Mouse (Mus musculus) embryonic facial prominence, embryonic 14.5 days (tissue): ENCODE data around the gene Sh2d5. TPM values are rescaled to one million over a fixed set of nuclear protein-coding genes. Genes with fewer than 3 reads are reported as not detected.

ENCODE experiments used
- ATAC-seq: fragments of 200-750 bp; cut with Nextera tagmentation; 2 replicates; pipeline ENCODE4 v1.8.0; 2017; ENCODE audit warnings: low read depth, moderate number of reproducible peaks, moderate TSS enrichment
- DNase-seq: peaks from one replicate; pipeline ENCODE4 v3.0.0-alpha.2; 2015; ENCODE audit warnings: low spot score
- H3K27ac ChIP-seq: fragments of 300-500 bp; sonication (generic); replicated peaks from 2 replicates; pipeline ENCODE4 v1.5.1; 2014; ENCODE audit warnings: low read depth, mild to moderate bottlenecking, low read length, moderate library complexity
- H3K27me3 ChIP-seq: fragments of 300-500 bp; sonication (generic); replicated peaks from 2 replicates; pipeline ENCODE4 v1.6.1; 2014; ENCODE audit warnings: low read length; ENCODE audit not compliant: control insufficient read depth, insufficient read depth
- H3K36me3 ChIP-seq: fragments of 300-500 bp; sonication (generic); 2 replicates; pipeline ENCODE4 v1.6.1; 2014; ENCODE audit warnings: low read length, mixed read lengths; ENCODE audit not compliant: control insufficient read depth, insufficient read depth
- H3K4me1 ChIP-seq: fragments of 300-500 bp; sonication (generic); 2 replicates; pipeline ENCODE4 v1.6.1; 2014; ENCODE audit warnings: antibody characterized with exemption, low read length; ENCODE audit not compliant: control insufficient read depth, insufficient read depth
- H3K4me2 ChIP-seq: fragments of 300-500 bp; sonication (generic); 2 replicates; pipeline ENCODE4 v1.6.1; 2014; ENCODE audit warnings: low read depth, mild to moderate bottlenecking, low read length, moderate library complexity, mixed read lengths
- H3K4me3 ChIP-seq: fragments of 300-500 bp; sonication (generic); 2 replicates; pipeline ENCODE4 v1.5.1; 2014; ENCODE audit warnings: low read depth, mild to moderate bottlenecking, low read length
- H3K9ac ChIP-seq: fragments of 300-500 bp; sonication (generic); 2 replicates; pipeline ENCODE4 v1.6.1; 2014; ENCODE audit warnings: low read depth, mild to moderate bottlenecking, low read length, moderate library complexity, mixed read lengths
- H3K9me3 ChIP-seq: fragments of 300-500 bp; sonication (generic); 2 replicates; pipeline ENCODE4 v1.6.1; 2016; ENCODE audit warnings: low read length; ENCODE audit not compliant: control insufficient read depth
- WGBS: fragments of 180-500 bp; shearing (Covaris S2); extraction: QIAGEN DNeasy Blood & Tissue Kit; methylation state at CpG from one replicate; pipeline ENCODE4 v1.1.7; 2014; 5-methylcytosine and 5-hydroxymethylcytosine counted together
- polyA plus RNA-seq: library from polyadenylated mRNA; unstranded; fragments of >200 nt; fragmentation: Nextera tagmentation; extraction: Ambion mirVana; gene quantifications from 2 replicates; pipeline ENCODE4 v1.2.1, GENCODE M21; 2014

Sh2d5 gene
- polyA plus RNA-seq, 1 experiment from 2014 or later = 0.35 TPM

- Histone ChIP-seq H3K4me1 (peaks cover 32% of the 10 kb centered on the region), H3K27me3 (peaks cover 31% of the 10 kb centered on the region), H3K36me3 (peaks cover 12% of the 10 kb centered on the region; the same call in 1 of the 2 replicates), H3K4me2 (peak overlapping the region; percentile 46), H3K9ac (no peak overlapping the region), H3K9me3 (no peaks in the 10 kb centered on the region), H3K27ac (no peak overlapping the region), H3K4me3 (peak overlapping the region; percentile 17)
- DNase-seq (peak; percentile 70), ATAC-seq (peak; percentile 24; the same call in 1 of the 2 replicates)
- WGBS = 1% methylated on average over 14 of the region's 14 CpGs
These were observed 1.6 kb downstream of the Sh2d5 start for GRCm38 (mm10) chr4:138251819-138252218.

DNA sequence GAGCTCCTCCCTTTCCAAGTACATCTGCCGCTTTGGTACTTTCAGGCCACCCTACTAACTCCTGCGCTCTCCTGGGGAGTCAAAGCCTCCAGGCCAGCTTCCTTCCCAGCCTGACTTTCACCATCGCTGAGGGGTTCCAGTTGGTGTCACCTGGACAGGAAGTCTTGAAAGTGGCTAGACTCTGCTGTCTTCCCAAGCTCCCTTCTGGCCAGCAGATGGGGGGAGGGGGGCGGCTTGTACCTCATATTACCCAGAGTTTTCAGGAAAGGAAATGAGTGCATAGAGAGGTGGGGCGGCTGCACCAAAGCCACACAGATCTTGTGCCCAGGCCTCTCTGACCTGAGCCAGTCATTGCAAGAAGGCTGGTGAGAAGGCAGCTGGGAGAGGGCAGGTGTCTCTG, 2.0 kb downstream of the Sh2d5 start:
- Histone ChIP-seq H3K27ac (no peak overlapping the region), H3K4me1 (peaks cover 32% of the 10 kb centered on the region), H3K36me3 (peaks cover 8% of the 10 kb centered on the region; the same call in 1 of the 2 replicates), H3K9me3 (no peaks in the 10 kb centered on the region), H3K4me3 (peak overlapping the region; percentile 17; the same call in 1 of the 2 replicates), H3K27me3 (peaks cover 31% of the 10 kb centered on the region), H3K9ac (no peak overlapping the region), H3K4me2 (peak overlapping the region; percentile 46)
- DNase-seq (no peak), ATAC-seq (no peak)
- 14% methylated on average over 5 of the region's 5 CpGs for WGBS

DNA sequence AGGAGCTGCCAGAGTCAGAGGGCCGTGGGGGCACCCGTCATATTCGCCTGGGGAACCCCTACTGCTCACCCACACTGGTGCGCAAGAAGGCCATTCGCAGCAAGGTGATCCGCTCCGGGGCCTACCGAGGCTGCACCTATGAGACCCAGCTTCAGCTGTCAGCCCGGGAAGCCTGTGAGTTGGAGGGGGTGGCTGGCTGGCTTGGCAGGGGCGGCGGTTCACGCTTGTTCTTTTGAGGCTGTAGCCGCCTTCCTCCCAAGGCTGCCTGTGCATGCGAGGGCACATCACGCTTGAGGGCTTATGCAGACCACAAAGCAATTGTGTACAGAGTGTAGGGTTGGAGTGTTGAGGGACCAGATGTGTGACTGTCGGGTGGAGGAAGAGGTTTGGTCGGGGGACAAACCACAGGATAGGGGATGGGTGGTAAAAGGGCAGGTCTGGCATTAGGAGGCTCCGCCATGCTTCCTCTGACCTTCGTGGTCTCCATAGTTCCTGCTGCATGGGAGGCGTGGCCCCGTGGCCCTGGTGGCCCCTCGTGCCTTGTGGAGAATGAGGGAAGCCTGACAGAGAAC, 7.0 kb downstream of the Sh2d5 start:
- no peak overlapping the region for H3K27ac ChIP-seq
- WGBS = 79% methylated on average over 22 of the region's 22 CpGs
- H3K36me3 ChIP-seq = no peaks in the 10 kb centered on the region
- H3K9ac ChIP-seq = no peak overlapping the region
- peaks cover 4% of the 10 kb centered on the region for H3K4me1 ChIP-seq
- DNase-seq (no peak), ATAC-seq (no peak)
- no peaks in the 10 kb centered on the region for H3K9me3 ChIP-seq
- H3K4me3 ChIP-seq = no peak overlapping the region
- no peak overlapping the region for H3K4me2 ChIP-seq
- H3K27me3 ChIP-seq = 0 out of 2 replicates have a peak, but pooled peaks cover 4% of the 10 kb centered on the region

- no peak for ATAC-seq
- Histone ChIP-seq H3K9ac (no peak overlapping the region), H3K4me1 (no peaks in the 10 kb centered on the region), H3K4me2 (no peak overlapping the region), H3K4me3 (no peak overlapping the region), H3K27me3 (peaks cover 4% of the 10 kb centered on the region; the same call in 1 of the 2 replicates), H3K9me3 (no peaks in the 10 kb centered on the region), H3K36me3 (no peaks in the 10 kb centered on the region), H3K27ac (no peak overlapping the region)
- no peak for DNase-seq
- 73% methylated on average over 7 of the region's 7 CpGs for WGBS
These were observed 8.5 kb downstream of the Sh2d5 start for GRCm38 (mm10) chr4:138258663-138259062.

GRCm38 (mm10) chr4:138259482-138259881, 9.3 kb downstream of the Sh2d5 start:
- ATAC-seq (no peak), DNase-seq (no peak)
- H3K9ac ChIP-seq = no peak overlapping the region
- no peaks in the 10 kb centered on the region for H3K4me1 ChIP-seq
- no peaks in the 10 kb centered on the region for H3K9me3 ChIP-seq
- H3K4me3 ChIP-seq = no peak overlapping the region
- H3K4me2 ChIP-seq = no peak overlapping the region
- no peaks in the 10 kb centered on the region for H3K36me3 ChIP-seq
- peaks cover 8% of the 10 kb centered on the region; the same call in 1 of the 2 replicates for H3K27me3 ChIP-seq
- H3K27ac ChIP-seq = no peak overlapping the region
- 78% methylated on average over 5 of the region's 5 CpGs for WGBS

DNA sequence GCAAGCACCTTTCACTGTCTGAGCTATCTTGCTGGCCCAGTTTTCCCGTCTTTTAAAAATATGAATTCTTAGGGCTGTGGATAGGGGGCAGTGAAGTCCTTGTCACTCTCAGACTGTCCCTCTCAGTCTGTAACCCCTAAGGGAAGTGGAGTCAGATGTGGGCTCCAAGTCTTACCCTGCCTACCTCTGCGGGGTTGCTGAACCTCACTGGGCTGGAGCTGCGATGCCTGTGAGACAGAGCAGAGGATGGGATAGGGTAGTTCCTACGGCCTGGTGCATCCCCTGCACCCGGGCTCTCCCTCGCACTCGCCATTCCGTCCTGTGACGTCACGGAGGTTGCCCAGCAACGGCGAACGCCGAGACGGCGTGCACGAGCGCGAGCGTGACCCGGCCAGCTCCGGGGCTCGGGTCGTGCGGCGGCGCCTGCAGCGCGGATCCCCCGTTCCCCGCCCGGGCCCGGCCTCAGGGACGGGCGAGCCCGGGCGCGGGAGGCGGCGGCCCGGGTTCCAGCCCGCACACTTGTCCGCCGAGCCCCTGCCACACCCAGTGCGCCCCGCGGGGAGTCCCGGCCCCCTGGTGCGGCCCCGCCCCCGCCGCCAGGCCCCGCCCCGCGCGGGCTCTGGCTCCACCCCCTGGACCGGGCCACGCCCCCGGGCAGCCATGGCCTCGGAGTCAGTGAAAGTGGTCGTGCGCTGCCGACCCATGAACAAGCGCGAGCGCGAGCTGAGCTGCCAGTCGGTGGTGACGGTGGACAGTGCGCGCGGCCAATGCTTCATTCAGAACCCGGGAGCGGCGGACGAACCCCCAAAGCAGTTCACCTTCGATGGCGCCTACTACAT, 11.9 kb downstream of the Sh2d5 start:
- peak overlapping the region; percentile 74 for H3K4me3 ChIP-seq
- under 1% methylated on average over 27 of the region's 78 CpGs for WGBS
- H3K9me3 ChIP-seq = no peaks in the 10 kb centered on the region
- H3K4me1 ChIP-seq = no peaks in the 10 kb centered on the region
- H3K4me2 ChIP-seq = peak overlapping the region; percentile 81
- DNase-seq (peak; percentile 81), ATAC-seq (peak; percentile 93)
- no peaks in the 10 kb centered on the region for H3K36me3 ChIP-seq
- peaks cover 8% of the 10 kb centered on the region; the same call in 1 of the 2 replicates for H3K27me3 ChIP-seq
- H3K27ac ChIP-seq = no peak overlapping the region
- H3K9ac ChIP-seq = peak overlapping the region; percentile 56

DNA sequence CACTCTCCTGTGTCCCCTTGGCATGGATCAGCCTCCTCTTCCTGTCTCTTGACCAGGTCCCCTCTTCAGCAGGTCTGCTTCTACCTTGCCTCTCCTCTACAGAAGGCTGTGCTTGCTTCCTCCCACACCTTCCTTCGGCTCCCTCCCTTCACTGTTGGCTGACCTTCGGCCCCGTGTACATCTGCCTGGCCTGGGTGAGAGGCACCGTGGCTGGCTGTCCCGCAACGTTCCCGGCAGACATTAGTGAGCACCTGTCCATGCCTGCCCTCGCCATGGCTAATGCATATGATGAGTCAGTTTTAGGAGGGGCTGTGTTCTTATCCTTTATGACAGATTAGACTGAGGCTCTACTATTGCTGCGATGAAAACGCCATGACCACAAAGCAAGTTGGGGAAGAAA, 17.7 kb downstream of the Sh2d5 start:
- Histone ChIP-seq H3K4me2 (no peak overlapping the region), H3K27ac (no peak overlapping the region), H3K4me3 (no peak overlapping the region), H3K27me3 (peaks cover 8% of the 10 kb centered on the region; the same call in 1 of the 2 replicates), H3K36me3 (no peaks in the 10 kb centered on the region), H3K4me1 (no peaks in the 10 kb centered on the region), H3K9ac (no peak overlapping the region), H3K9me3 (no peaks in the 10 kb centered on the region)
- ATAC-seq = no peak
- 84% methylated on average over 10 of the region's 10 CpGs for WGBS
- DNase-seq = no peak

- H3K27ac ChIP-seq = no peak overlapping the region
- no peak overlapping the region for H3K9ac ChIP-seq
- ATAC-seq (peak; percentile 74), DNase-seq (peak; percentile 90)
- no peaks in the 10 kb centered on the region for H3K27me3 ChIP-seq
- no peaks in the 10 kb centered on the region for H3K4me1 ChIP-seq
- no peaks in the 10 kb centered on the region for H3K9me3 ChIP-seq
- WGBS = 57% methylated on average over 14 of the region's 14 CpGs
- no peaks in the 10 kb centered on the region for H3K36me3 ChIP-seq
- no peak overlapping the region for H3K4me2 ChIP-seq
- H3K4me3 ChIP-seq = no peak overlapping the region
These were observed 22.1 kb downstream of the Sh2d5 start for GRCm38 (mm10) chr4:138272011-138272997.
